ENCODE assay signal across 8 mouse cellular contexts in genomic region chr11:51265326-51265725, GRCm38 (mm10). TPM values are rescaled to one million over a fixed set of nuclear protein-coding genes. Genes with fewer than 3 reads are reported as not detected.
DNase-seq lines count a peak whose midpoint lies in the region; ATAC-seq lines count a peak whose summit lies in the region.

No protein-coding gene starts in this region.

- H3K27me3 ChIP-seq in forebrain, embryonic 16.5 days (replicated peaks; ENCODE audit: control insufficient read depth, insufficient read depth, low read length) = no peaks in the 10 kb centered on the region
- H3K27me3 ChIP-seq in kidney, embryonic 14.5 days (ENCODE audit: control insufficient read depth, insufficient read depth, low read length) = no peaks in the 10 kb centered on the region

- peak overlapping the region; percentile 75 for H3K4me2 ChIP-seq in forebrain, embryonic 16.5 days (ENCODE audit: low read length)
- H3K4me2 ChIP-seq in kidney, embryonic 14.5 days (replicated peaks; ENCODE audit: low read depth, low read length) = peak overlapping the region; percentile 82

- DNase-seq in gastrocnemius, adult 18-20 months (ENCODE audit: low spot score) = peak; percentile 35
- no peak for DNase-seq in gastrocnemius, postnatal 10 days
- peak; percentile 48 for DNase-seq in adipocyte (ENCODE audit: low spot score)
- DNase-seq in lung, postnatal 25 days (ENCODE audit: low spot score) = peak; percentile 33
- no peak for DNase-seq in urinary bladder, adult 2 months (ENCODE audit: low spot score)
- no peak for DNase-seq in gastrocnemius, postnatal 4 days (ENCODE audit: low spot score in 2 of 2)

- no peaks in the 10 kb centered on the region for H3K36me3 ChIP-seq in forebrain, embryonic 16.5 days (ENCODE audit: control insufficient read depth, insufficient read depth)
- H3K36me3 ChIP-seq in kidney, embryonic 14.5 days (ENCODE audit: control insufficient read depth, insufficient read depth, low read length) = peaks cover 16% of the 10 kb centered on the region

- no peaks in the 10 kb centered on the region for H3K9me3 ChIP-seq in forebrain, embryonic 16.5 days (ENCODE audit: control insufficient read depth, low read length)
- no peaks in the 10 kb centered on the region for H3K9me3 ChIP-seq in kidney, embryonic 14.5 days (ENCODE audit: control insufficient read depth, low read length)

- 47% methylated on average over 3 of the region's 3 CpGs for WGBS in forebrain, embryonic 16.5 days
- WGBS in kidney, embryonic 14.5 days = 53% methylated on average over 3 of the region's 3 CpGs

- no peak overlapping the region for H3K9ac ChIP-seq in forebrain, embryonic 16.5 days (replicated peaks; ENCODE audit: low read depth, low read length)
- no peak overlapping the region for H3K9ac ChIP-seq in kidney, embryonic 14.5 days (ENCODE audit: low read depth, low read length)

- no peak overlapping the region for H3K4me3 ChIP-seq in forebrain, embryonic 16.5 days (replicated peaks; ENCODE audit: low read length)
- no peak overlapping the region for H3K4me3 ChIP-seq in kidney, embryonic 14.5 days (ENCODE audit: low read length)

- ATAC-seq in forebrain, embryonic 16.5 days = no peak
- no peak for ATAC-seq in kidney, embryonic 14.5 days (ENCODE audit: low FRiP score, low TSS enrichment)

- no peak overlapping the region for H3K27ac ChIP-seq in forebrain, embryonic 16.5 days (ENCODE audit: low read length)
- H3K27ac ChIP-seq in kidney, embryonic 14.5 days (ENCODE audit: low read depth, low read length) = no peak overlapping the region

- peaks cover 25% of the 10 kb centered on the region for H3K4me1 ChIP-seq in forebrain, embryonic 16.5 days (replicated peaks; ENCODE audit: control insufficient read depth, insufficient read depth, low read length)
- peaks cover 10% of the 10 kb centered on the region for H3K4me1 ChIP-seq in kidney, embryonic 14.5 days (ENCODE audit: control insufficient read depth, insufficient read depth, low read length)

RNA-seq across cellular contexts. Expression of gene BC049762, which starts 2.5 kb away (rescaled TPM):
- total RNA-seq in gastrocnemius, adult 18-20 months (2021) = not detected
- total RNA-seq in gastrocnemius, postnatal 10 days (2021) = not detected
- 0.45 TPM in 1 of 2 replicates, not detected in the other for polyA plus RNA-seq in forebrain, embryonic 16.5 days (2015; fragmentation: Nextera tagmentation; extraction: Ambion mirVana)
- 0.69 and 0.99 TPM in 2 replicates for polyA plus RNA-seq in kidney, embryonic 14.5 days (2014; fragmentation: Nextera tagmentation; extraction: Ambion mirVana)
- 0.37 TPM in 1 of 2 replicates, not detected in the other for polyA plus RNA-seq in urinary bladder, adult 2 months (2012; rRNA removed)
- total RNA-seq in gastrocnemius, postnatal 4 days (2021) = not detected

RNA-seq across cellular contexts. Expression of gene Clk4, which starts 3.8 kb away (rescaled TPM):
- 10 to 100 TPM; 42.3 to 43.3 TPM for total RNA-seq in gastrocnemius, adult 18-20 months (2021)
- total RNA-seq in gastrocnemius, postnatal 10 days (2021) = 10 to 100 TPM; 35.2 to 58.9 TPM
- 174 and 188 TPM in 2 replicates for polyA plus RNA-seq in forebrain, embryonic 16.5 days (2015; fragmentation: Nextera tagmentation; extraction: Ambion mirVana)
- 102 and 127 TPM in 2 replicates for polyA plus RNA-seq in kidney, embryonic 14.5 days (2014; fragmentation: Nextera tagmentation; extraction: Ambion mirVana)
- 126 and 140 TPM in 2 replicates for polyA plus RNA-seq in urinary bladder, adult 2 months (2012; rRNA removed)
- total RNA-seq in gastrocnemius, postnatal 4 days (2021) = 10 to 100 TPM; 44.6 to 55.1 TPM

RNA-seq across cellular contexts. Expression of gene Col23a1, which starts 24.4 kb away (rescaled TPM):
- 1 to 10 TPM; 1.6 to 1.7 TPM for total RNA-seq in gastrocnemius, adult 18-20 months (2021)
- total RNA-seq in gastrocnemius, postnatal 10 days (2021) = 10 to 100 TPM; 12.0 to 15.2 TPM
- 3.0 and 3.3 TPM in 2 replicates for polyA plus RNA-seq in forebrain, embryonic 16.5 days (2015; fragmentation: Nextera tagmentation; extraction: Ambion mirVana)
- polyA plus RNA-seq in kidney, embryonic 14.5 days (2014; fragmentation: Nextera tagmentation; extraction: Ambion mirVana) = 8.6 and 12.3 TPM in 2 replicates
- 2.6 and 3.2 TPM in 2 replicates for polyA plus RNA-seq in urinary bladder, adult 2 months (2012; rRNA removed)
- total RNA-seq in gastrocnemius, postnatal 4 days (2021) = 10 to 100 TPM; 25.0 to 34.6 TPM

RNA-seq across cellular contexts. Expression of gene Gm12569, which starts 45.1 kb away (rescaled TPM):
- not detected for total RNA-seq in gastrocnemius, adult 18-20 months (2021)
- not detected for total RNA-seq in gastrocnemius, postnatal 10 days (2021)
- not detected in 2 replicates for polyA plus RNA-seq in forebrain, embryonic 16.5 days (2015; fragmentation: Nextera tagmentation; extraction: Ambion mirVana)
- polyA plus RNA-seq in kidney, embryonic 14.5 days (2014; fragmentation: Nextera tagmentation; extraction: Ambion mirVana) = not detected in 2 replicates
- not detected in 2 replicates for polyA plus RNA-seq in urinary bladder, adult 2 months (2012; rRNA removed)
- not detected for total RNA-seq in gastrocnemius, postnatal 4 days (2021)

Comparison
In these comparisons a context has a peak if more than half of its experiments do, and no peak if none do; other contexts are left out.
1. DNase-seq: peak in gastrocnemius, adult 18-20 months (single experiment), adipocyte (single experiment) and lung, postnatal 25 days (single experiment); none in gastrocnemius, postnatal 10 days (single experiment), urinary bladder, adult 2 months (single experiment) and gastrocnemius, postnatal 4 days (0 of 2).
2. RNA of gene Col23a1, which starts 24.4 kb away (total RNA-seq): 25.0 to 34.6 TPM in gastrocnemius, postnatal 4 days and 12.0 to 15.2 TPM in gastrocnemius, postnatal 10 days; 1.6 to 1.7 TPM in gastrocnemius, adult 18-20 months; every median in the first group is over 4 times any median in the second.